Mouse (Mus musculus) heart, postnatal 0 days (tissue): ENCODE results near the gene Hdac5.

Experiments used
- CTCF ChIP-seq: IDR thresholded peaks from 2 replicates; pipeline ENCODE4 v1.5.1; 2016; ENCODE audit warnings: antibody characterized with exemption, control low read depth, low read depth
- EP300 ChIP-seq: IDR thresholded peaks from 2 replicates; pipeline ENCODE4 v1.6.1; 2016; ENCODE audit warnings: antibody characterized with exemption, low read depth

GRCm38 (mm10) chr11:102223166-102223565, 6.8 kb downstream of the Hdac5 start:
- TF ChIP-seq EP300 (no peak), CTCF (peak; percentile 73)
